Mouse (Mus musculus) MN1 (cell line): ENCODE measurements around the gene Ano10.
"Not testable (repeated sequence)": the region's sequence is repeated elsewhere in the genome, so short reads cannot be mapped to it uniquely, and the experiment has no call there.

Experiments
- DNase-seq: peaks from one replicate; pipeline ENCODE4 v3.0.0-alpha.2; 2016; ENCODE audit warnings: low spot score

Ano10 gene

DNA sequence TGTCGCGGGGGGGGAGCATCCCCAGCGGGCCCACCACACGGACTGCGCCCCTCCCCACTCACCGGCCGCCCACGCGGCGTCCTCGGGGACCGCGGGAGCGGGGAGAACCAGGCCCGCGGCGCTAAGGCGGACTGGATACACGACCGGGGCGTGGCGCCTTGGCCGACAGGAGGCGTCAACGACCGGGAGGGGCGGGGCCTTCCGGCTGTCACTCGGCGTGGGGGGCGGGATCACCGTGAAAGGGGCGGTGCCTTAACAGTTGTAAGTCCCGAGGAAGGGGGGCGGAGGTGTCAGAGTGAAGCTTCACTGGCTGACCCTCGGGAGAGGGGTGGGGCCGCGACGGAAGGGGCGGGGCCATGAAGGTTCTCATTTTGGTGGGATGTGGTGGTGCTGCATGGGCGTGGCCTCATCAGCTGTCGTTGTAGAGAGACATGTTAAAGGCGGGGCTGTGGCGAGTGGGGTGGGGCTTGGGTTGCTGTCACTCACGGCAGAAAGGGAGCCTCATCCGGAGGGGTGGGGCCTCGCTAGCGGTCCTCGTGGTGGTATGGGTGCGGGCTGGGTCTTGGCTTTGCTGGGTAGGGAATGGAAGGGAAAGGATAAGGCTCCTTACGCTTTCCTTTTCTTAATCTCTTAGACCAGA lies at the start of gene Ano10:
Ano10 (minus strand) TSS at position 182 of the 640 bp plus-strand sequence.
- DNase-seq = peak; percentile 99

DNA sequence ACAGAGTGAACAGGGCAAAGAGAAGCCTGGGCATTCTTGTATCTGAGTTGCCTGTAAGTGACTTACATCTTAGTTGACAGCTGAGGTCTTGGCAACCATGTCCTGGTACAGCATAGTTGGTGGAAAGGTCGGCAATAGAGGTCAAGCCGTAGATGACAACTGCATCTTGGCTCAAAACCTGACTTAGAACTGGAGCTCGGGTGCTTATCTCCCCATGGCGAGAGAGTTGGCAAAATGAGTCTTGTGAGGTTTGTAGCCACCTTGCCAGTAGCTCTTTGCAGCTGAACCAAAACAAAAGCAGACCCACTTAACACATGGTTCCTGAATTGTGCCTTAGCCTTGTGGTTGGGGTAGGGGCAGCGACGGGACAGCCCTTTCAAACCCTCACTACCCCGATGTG lies 49.2 kb upstream of the Ano10 start:
- no peak for DNase-seq

DNA sequence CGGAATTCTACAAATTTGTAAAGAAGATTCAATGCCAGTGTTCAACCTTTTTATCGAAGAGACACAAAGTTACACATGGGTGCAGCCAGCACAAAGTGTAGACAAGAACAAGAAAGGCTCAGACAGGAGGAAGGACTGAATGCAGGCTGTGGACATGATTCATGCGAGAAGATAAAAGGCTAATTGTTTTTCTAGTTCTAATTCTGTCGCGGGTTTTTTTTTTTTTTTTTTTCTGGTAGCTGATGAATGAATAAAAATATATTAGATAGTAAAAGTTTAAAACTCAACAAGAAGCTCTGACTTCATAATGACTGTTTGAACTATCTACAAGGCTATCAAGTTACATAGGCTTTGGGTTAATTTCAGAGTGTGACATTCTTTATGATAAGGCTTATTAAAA lies 45.7 kb upstream of the Ano10 start:
- DNase-seq = no peak

DNA sequence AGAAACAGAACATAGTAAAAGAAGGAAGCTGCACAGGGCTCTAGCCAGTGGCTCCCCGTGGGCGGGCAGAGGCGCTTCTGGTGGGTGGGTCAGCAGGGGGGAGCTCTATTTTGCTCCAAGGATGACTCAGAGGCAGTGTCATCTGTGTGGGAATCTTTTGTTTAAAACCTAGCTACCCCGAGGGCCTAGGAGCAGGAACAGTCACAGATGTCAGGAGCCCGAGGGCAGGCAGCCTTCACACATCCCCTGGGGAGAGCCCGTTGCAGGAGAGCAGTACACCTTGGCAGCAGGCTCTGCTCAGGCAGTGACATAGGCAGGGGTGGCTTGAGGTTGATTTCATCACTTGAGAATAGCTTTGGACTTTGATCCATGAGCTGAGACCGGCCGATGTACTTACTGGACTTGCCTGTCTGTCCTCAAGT lies 43.3 kb upstream of the Ano10 start:
- peak; percentile 67 for DNase-seq

DNA sequence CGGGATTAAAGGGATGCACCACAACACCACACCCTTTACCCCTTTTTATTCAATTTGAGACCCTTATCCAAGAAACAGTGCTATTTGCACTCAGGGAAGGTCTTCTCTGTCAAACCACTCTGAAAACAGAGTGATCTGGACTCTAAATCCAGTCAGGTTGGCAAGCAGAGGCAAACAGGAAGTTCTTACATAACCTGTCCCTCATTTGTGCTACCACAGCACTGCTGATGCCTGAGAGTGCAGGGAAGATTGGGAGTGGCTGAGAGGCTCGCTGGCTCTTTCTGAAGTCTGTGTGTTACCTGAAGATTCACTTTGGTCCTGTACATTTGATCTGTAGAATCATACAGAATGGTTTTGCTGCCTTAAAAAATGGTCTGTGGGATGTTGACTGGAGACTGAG lies 42.5 kb upstream of the Ano10 start:
- DNase-seq = no peak

DNA sequence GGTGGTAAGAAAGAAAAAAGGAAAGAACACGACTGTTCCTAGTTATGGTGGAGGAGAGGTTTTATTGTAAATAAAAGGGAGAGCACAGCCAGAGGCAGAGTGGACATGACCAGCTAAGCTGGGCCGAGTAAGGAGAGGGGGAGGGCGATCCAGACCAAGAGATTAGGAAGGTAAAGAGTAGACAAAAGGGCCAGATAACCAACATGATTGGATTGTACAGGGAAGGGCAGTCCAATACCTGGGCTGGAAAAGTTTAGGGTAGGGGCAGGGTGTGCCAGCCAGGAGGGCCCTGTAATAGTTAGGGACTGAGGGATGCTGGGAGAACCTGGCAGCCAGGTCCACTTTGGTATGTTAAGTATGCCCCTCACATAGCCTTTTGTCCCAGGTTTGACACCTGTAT lies 34.0 kb upstream of the Ano10 start:
- no peak for DNase-seq

DNA sequence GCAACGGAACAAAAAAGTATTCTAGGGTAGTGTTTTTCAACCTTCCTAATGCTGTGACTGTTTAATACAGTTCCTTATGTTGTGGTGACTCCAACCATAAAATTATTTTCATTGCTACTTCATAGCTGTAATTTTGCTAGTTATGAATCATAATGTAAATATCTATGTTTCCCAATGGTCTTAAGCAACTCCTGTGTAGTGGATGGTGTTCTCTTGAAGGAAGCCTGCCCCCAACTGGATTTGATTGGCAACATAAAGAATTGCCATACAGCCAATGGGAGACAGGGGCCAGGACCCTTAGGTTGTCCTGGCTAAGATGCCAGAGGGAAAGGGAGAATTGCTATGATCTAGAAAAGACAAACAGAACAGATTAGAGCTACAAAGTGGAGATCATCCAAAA lies 31.8 kb upstream of the Ano10 start:
- DNase-seq = no peak

DNA sequence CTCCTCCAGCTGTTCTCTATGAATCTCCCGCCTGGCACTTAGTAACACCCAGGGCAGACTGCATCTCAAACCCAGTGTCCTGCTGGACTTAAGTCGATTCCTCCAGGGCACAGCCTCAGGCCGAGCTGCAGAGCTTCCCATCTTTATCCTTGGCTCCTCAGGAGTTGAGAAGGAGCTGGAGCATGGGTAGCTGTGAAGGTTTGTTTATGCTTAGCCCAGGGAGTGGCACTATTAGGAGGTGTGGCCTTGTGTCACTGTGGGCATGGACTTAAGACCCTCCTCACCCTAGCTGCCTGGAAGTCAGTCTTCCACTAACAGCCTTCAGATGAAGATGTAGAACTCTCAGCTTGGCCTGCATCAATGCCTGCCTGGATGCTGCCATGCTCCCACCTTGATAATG lies 28.1 kb upstream of the Ano10 start:
- no peak for DNase-seq

DNA sequence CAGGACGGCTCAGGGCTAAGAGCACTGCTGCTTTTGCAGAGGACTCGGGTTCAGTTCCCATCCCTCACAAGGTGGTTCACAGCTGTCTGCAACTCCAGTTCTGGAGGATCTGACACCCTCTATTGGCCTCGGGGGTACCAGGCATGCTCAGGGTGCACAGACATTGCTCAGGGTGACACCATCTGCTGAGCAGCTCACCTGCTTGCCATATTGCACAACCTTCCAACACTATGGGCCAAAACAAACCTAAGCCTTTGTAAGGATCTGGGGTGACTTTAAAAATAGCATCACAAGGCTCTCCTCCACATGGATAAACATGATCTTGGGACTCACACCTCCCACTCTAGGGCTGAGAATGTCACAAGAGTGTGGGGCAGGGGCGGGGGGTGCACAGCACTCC lies 26.4 kb upstream of the Ano10 start:
- no peak for DNase-seq

DNA sequence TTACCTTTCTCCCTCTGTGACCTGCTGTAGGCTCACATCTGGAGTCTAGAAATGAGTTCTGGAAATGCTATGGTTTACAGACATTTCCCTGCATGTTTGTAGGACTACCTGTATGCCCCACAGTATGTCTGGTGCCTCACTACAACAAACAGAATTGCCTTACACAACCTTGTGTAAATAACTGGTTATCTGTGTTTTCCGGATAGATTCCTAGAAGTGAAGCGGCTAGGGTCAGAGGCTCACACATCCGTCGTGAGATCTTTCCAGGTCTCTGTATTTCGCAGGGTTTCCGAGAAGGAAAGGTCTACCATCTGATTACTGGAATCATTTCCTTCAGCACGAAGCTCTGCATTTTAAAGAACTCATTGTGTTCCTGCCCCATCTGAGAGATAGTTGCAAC lies 22.3 kb upstream of the Ano10 start:
- DNase-seq = no peak

DNA sequence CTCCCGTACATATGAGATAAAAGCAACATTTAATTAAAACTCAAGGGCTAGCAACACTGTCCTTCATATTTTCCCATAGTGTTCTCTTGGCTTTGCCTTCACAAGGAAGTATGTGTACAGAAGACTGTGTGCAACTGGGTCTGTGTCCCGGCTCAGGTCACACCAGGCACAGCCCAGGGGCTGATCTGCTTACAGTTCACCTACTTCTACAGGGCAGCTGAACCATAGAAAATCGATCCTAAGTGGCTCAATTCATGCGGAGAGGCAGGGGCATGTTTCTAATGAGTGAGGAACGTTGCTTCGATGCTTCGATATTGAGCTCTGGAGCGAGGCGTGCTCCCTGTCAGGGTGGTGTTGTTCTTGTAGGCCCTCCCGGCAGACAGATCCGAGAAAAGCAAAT lies 21.3 kb upstream of the Ano10 start:
- no peak for DNase-seq

DNA sequence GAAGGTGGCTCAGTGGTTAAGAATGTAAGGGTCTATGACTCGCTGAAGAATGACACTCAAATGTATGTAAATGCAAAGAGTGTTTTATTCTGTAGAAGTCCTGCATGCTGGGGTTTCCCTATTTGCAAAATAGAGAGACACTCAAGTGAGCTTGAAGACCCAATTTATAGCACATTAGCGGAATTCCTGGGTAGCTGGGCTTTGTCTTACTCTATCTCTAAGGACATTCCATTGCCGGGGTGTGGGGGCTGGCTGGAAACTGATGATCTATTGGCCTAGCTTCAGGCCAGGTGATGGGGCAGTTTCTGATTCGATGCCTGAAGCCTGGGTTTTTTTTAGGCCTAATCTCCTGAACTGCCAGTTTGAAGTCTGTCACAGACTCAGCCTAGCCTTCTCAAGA lies 20.7 kb upstream of the Ano10 start:
- no peak for DNase-seq

DNA sequence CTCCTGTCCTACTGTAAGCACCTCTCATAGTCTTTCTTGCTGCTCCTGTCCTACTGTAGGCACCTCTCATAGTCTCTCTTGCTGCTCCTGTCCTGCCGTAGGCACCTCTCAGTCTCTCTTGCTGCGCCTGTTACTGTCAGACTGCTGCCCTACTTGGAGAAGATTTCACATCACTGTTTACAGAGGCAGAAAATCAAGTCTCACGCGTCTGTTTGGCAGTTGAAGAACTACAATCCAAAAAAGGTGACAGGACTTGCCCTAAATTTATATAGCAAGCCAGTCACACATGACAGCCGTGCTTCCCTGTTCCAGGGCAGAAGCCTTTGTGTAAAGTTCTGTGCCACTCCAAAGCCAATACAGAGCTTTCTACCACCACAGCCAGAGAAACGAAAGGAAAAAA lies 20.2 kb upstream of the Ano10 start:
- DNase-seq = no peak

DNA sequence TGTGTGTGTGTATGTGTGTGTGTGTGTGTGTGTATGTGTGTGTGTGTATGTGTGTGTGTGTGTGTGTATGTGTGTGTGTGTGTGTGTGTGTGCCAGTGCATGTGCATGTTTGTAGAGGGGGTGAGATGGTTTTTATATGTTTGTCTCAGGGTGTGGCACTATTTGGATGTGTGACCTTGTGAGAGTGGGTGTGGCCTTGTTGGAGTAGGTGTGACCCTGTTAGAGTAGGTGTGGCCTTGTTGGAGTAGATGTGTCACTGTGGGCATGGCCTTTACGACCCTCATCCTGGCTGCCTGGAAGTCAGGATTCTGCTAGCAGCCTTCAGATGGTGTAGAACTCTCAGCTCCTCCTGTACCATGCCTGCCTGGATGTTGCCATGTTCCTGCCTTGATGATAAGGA lies 18.9 kb upstream of the Ano10 start:
- DNase-seq = not testable (repeated sequence)

DNA sequence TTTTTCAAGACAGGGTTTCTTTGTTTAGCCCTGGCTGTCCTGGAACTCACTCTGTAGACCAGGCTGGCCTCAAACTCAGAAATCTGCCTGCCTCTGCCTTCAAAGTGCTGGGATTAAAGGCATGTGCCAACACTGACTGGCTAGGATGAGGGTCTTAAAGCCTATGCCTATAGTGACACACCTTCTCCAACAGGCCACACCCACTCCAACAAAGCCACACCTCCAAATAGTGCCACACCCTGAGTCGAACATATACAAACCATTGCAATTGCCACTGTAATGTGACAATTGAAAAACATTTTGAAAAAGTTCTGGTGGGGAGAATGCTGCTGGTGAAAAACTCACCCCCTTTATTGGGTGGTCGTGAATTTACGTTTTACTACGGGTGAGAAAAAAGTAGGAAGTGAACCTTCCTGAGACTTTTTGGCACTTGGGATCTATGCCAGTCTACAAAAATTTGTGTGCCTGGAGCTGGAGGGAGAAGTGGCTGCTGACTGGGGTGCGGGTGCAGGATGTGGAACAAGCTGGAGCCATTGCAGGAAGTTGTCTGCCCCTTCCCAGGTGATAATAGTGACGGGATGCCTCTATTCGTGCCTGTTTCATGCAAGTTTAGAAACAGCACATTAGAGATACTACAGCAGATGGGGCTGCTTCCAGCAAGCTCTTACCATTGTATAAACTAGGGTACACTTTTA lies 18.2 kb upstream of the Ano10 start:
- DNase-seq = no peak

DNA sequence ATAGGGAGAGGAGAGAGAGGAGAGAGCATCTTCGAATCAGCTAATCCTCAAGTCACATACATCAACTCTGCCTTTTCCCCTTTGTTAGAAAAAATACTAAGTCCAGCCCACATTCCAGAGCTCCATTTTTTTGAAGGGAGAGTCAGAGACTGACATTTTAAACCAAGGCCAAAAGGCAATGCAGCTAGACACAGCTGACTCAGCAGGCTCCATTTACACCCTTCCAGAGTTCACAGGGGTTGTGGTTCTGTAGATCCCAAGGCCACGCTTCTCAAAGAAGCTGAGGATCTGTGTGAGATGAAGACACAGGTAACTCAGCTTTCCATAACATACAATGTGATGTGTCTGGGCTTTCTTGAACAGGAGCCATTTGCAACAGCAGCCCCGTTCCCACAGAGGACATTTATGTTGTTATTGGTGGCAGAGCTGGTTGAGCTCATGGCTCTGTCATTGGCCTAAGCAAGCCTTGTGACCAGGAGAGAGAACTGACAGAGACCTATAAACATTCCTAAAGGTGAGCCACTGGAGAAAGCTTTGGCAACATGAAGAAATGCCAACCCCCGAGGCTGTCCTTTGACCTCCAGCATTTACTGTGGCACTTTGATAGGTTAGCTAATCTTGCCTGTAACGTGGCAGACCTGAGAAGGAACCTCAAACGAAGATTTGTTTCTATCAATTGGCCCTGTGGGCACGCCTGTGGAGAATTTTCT lies 17.0 kb upstream of the Ano10 start:
- no peak for DNase-seq

DNA sequence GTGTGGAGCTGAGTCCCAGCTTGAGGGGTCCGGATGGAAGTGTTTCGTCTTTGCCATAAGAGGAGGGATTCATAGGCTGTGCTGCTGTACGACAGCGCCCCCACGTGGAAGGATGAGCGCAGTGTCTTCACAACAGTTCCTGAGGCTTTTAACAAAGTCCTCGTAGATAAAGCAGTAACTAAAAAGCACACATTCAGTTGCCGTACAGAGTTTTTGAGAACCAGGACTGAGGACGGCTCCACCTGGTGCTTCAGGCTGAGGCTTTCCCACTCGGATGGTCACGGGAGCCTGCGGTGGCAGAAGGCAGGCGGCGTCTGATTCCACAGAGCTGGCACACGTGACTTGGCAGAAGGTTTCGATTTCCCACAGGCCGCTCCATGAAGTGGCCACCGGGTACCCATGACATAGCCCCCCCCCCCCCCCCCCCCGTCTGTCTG lies 16.4 kb upstream of the Ano10 start:
- peak; percentile 89 for DNase-seq

DNA sequence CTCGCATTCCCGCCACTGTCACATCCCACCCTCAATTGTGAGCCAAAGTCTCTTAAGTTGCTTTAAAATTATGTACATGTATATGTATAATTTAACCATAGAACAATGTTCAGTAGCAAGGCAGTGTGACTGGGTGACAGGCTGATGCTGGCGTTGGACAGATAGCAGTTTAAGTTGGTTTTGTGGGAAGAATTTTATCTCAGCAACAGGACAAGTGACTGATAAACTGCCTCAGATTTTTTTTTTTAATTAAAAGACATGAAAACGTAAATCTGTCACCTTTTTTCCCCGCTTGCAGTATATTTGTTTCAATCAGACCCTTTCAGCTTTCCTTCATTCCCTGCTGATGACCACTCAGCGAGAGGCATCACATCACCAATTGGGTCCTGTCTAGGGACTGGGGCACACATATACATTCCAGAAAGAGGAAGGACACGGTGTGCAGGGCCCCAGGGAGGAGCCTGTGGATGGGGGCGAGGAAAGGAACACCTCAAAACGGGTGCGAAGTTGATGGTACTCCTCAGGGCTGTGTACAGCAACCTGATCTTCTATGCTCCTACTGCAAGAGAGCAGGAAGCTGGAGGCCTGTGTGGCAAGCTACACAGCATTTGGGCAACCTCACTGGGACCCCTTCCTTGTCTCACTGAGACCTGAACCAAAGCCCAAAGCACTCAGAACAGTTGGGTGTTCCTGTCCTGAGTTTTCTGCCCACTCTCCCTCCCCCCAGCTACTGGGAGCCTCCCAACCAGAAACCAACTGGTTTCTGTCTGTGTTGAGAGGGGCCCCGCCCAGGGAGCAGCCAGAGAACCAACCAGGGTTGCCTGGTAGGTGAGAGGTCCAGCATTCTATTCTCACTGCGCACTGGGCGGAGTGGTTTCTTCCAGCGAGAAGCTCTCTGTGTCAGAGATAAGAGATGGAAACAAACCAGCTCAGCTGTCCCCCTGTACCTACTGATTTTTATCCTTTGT lies 15.1 kb upstream of the Ano10 start:
- peak; percentile 63 for DNase-seq

DNA sequence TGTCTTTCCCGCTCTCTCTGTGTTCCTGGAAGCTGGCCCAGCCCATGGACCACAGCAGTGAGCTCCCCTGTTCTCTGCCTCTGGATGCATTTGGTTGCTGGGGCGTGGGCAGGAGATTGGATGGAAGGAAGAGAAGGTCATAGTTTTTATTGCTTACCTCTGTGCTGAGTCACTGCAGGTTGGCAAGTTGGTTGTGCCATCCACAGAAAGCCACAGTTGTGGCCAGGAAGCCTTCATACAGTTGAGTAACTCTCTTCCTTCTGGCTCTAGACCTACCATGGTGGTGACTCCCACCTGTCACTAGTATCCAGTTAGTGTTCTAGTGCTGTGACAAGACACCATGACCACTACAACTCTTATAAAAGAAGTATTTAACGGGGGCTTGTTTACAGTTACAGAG lies 11.1 kb upstream of the Ano10 start:
- DNase-seq = no peak

DNA sequence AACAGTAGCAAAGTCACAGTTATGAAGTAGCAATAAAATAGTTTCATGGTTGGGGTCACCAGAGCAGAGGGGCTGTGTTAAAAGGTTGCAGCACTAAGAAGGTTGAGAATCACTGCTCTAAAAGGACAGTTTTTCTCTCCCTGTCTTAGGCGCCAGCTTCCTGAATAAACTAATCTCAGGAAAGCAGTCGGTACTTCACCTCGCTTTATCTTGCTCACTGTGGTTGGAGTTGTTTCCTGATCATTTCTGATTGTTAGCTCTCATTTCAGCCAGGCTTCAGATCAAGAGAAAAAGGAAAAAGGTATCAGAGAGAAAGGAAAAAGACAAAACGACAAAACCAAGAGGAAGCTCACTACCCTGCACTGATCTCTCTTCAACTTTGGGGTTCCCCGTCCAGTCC lies 1.9 kb upstream of the Ano10 start:
- DNase-seq = no peak

DNA sequence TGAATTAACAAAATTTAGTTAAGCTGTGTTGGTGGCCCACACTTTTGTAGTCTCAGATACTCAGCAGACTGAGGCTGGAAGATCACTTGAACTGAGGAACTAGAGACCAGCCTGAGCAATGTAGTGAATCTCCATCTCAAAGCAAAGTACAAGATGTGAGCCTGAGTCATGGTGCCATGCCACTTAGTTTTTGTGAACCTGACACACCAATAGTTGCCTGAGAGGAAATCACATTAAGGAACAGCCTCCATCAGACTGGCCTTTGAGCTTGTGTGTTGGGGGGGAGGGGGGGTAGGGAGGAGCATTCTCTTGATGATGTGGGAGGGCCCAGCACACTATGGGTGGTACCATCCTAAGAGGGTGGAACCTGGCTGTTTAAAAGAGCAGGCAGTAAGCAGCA lies 1.2 kb upstream of the Ano10 start:
- DNase-seq = no peak

DNA sequence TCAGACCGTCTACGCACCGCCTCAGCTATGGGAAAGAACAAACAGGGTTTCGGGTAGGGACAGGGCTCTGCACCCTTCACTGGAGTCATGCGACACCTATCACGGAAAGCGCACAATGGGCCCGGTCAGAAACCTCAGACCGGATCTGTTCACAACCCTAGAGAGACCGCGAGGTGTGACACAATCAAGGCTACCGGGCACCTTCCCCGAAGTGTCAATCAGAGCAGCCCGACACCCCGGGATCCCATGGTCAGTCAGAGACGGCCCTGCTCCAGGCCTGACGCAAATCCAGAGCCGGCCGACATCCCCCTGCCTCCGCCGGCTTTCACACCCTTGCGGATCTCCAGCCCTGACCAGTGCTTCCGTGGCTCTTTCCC lies 370 bp downstream of the Ano10 start:
- DNase-seq = peak; percentile 68
